Mouse (Mus musculus): ENCODE data around the gene Lhfpl3.
"Not testable (repeated sequence)": the region's sequence is repeated elsewhere in the genome, so short reads cannot be mapped to it uniquely, and the experiment has no call there.

Gene Lhfpl3

DNA sequence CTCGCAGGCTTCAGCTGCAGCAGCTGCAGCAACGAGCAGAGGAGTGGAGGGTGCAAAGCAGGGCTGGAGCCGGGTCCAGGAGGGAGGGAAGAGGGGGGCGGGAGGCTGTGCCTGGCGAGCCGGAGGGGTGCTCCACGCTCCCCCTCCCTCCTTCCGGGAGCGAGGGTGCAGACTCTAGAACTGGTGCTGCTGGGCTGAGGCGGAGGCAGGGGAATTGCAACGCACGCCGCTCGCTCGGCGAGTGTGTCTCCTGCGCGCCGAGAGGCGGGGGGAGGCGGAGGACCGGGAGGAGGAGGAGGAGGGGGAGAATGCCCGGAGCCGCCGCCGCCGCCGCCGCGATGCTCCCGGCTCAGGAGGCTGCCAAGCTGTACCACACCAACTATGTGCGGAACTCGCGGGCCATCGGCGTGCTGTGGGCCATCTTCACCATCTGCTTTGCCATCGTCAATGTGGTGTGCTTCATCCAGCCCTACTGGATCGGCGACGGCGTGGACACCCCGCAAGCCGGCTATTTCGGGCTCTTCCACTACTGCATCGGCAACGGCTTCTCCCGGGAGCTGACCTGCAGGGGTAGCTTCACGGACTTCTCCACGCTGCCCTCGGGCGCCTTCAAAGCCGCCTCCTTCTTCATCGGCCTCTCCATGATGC lies at the start of gene Lhfpl3:
Lhfpl3 (plus strand) TSS at position 175 of the 648 bp plus-strand sequence.
- peak; percentile 81 for ATAC-seq (ENCODE audit: low TSS enrichment)

DNA sequence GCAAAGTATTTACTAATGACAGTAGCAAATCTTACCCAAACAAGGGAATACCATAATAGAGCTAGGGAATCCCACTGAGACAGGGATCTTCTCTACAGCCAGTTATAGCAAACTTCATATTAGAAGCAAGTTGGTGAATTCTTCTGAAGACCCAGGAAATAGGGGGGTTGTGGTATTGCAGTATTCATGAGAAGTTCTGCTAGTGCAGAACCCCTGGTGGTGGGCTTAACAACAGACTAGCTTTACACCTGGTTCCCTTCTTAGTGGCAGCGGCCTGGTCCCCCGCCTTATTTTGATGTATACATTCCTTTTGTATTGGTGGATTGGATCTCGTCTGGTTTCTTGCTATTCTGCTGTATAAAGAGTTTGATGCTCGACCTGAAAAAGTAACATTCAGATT lies 39.6 kb upstream of the Lhfpl3 start:
- ATAC-seq (ENCODE audit: low TSS enrichment): not testable (repeated sequence)

DNA sequence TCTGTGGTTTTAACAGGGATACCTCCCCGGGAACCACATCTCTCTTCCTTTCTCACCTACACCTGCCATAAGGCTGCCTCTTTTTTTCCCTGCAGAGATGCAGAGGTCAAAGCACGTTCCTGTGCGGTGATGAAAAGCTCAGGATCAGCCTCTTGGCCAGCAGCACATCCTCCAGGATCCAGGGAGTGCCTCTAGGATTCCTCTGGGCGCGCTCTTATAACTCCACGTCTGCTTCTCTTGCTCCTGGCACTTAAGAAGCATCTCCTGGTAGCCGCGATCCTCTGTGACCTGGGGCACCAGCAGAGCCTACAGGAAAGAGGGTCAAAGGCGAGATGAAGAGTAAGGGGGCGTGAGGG lies 352 bp upstream of the Lhfpl3 start:
- peak; percentile 45; the same call in 1 of the 2 replicates for ATAC-seq (ENCODE audit: low TSS enrichment)

DNA sequence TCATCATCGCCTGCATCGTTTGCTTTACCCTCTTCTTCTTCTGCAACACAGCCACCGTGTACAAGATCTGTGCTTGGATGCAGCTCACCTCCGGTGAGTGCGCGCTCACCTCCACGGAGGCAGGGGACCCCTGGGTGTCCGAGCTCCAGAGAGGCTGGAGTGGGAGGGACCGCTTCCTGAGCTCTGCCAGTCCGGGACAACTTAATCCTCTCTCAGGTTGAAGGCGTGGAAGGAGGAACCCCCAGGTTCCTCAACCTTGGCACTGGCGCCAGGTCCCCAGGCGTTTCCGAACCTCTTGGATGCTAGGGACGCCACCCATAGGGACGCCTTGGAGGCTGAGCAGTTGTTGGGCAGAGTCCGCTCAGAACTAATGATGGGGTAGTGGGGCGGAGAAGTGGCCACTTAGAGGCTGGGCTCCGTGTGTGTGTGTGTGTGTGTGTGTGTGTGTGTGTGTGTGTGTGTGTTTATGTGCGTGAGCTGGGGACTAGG lies 718 bp downstream of the Lhfpl3 start:
- peak; percentile 42 for ATAC-seq (ENCODE audit: low TSS enrichment)

DNA sequence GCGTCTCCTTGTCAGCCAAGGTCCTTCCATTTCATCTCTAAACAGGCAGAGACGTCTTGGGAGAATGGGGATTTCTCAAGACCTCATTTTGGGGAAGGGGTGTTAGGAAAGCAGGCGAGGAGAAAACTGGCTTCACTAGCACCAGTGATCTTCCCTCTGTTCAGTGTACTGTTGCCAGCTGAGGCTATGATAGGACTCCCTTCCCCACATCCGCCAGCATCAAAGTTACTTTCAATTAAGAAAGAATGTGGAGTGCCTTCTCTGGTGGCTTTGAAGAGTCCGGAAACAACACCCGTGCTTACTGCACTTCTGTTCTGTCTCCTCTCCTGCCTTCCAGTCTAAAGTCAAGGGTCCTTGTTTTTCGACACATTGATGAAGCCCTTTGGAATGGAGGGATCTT lies 1.4 kb downstream of the Lhfpl3 start:
- no peak for ATAC-seq (ENCODE audit: low TSS enrichment)

DNA sequence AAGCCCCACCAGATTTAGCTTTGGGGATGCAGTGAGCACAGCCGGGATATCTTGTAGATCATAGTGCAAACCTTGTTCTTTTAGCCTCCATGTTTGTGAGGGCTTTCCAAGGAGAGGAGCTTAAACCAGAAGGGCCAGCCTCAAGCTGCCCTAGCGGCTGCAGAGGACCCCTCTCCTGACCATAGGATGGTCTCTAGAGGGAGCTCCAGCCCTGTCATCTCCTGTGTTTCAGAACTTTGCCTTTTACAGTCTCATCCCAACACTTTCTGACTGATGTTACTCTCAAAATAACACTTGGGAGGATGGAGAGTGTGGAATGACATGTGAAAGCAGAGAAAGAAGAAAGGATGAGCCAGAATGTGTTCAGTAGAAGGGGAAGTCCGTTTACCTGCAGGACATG lies 11.4 kb downstream of the Lhfpl3 start:
- peak; percentile 85 for ATAC-seq (ENCODE audit: low TSS enrichment)

DNA sequence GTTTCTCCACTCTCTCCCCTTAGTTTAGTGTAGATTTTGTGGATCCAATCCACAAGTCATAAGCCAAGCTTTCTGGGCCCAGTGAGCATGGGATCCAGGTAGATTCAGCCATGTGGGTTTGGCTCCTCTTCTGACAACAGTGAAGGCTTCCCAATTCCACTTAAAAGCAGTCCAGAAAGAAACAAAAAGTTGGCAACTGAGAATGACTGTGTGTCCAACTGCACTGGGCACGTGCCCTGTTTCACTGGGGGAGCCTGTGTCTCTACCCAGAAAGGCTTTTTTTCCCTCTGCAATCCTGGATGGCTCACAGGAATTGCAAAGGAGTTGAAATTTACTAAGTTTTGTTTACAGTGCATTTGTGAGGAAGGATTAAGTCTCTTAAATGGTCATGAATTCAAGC lies 24.9 kb downstream of the Lhfpl3 start:
- ATAC-seq (ENCODE audit: low TSS enrichment): no peak

DNA sequence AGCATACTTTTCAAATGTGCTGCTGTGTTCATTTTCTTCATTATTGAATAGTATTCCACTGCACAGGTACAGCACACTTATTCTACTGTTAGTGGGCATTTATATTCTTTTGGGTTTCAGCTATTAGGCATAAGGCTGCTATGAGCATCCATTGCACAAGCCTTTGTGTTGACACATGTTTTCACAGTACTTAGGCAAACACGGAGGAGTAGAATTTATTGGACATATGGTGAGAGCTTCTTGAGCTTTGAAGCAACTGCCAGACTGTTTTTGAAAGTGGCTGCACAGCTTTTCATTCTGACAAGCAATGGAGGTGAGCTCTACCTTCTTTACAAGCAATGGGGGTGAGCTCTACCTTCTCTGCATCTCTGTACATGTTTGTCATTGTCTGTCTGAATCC lies 49.5 kb downstream of the Lhfpl3 start:
- peak; percentile 81 for ATAC-seq (ENCODE audit: low TSS enrichment)

DNA sequence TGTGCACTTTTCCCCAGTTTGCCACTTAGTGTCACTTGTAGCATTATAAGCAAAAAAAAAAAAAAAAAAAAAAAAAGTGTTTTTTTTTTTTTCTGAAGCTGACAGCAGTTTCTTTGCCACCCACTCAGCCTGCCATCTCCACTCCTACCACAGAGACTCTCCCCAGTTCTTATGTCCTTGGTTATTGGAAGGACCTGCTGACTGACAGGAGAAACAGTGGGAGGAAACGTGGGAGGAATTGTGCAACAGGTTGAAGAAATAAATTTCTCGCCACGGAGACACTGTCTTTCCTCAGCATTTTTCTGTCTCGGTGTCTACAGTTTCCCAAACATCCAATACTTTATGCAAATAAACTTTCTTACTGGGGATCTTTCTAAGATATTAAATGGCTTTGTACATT lies 67.6 kb downstream of the Lhfpl3 start:
- peak; percentile 85 for ATAC-seq (ENCODE audit: low TSS enrichment)

DNA sequence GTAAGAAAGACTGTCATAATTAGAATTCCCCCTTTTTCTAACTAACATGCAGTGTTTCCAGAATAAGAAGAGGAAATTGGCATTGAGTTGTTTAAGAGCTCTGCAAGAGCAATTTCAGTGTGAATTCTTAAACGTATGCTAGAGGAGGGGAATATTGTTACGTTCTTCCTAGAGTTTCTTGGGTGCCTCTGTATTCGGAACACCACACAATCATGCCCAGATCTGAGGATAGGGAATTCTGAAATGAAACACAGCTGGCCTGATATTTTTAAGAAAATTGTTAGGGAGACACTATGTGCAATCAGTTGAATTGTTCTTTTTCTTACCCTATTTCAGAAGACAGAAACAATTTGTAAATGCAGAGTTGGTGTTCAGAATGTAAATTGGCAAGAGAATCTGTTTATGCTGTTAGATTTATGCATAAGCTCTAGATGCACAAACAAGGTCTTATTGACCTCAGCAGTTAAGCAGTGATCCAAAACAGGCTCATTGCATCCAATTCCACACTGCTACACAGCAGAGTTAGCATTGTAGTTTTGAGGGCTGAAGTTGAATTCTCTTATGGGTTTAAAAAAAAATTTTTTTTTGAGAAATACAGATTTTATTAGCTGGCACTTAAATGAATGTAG lies 84.1 kb downstream of the Lhfpl3 start:
- ATAC-seq (ENCODE audit: low TSS enrichment): peak; percentile 41

DNA sequence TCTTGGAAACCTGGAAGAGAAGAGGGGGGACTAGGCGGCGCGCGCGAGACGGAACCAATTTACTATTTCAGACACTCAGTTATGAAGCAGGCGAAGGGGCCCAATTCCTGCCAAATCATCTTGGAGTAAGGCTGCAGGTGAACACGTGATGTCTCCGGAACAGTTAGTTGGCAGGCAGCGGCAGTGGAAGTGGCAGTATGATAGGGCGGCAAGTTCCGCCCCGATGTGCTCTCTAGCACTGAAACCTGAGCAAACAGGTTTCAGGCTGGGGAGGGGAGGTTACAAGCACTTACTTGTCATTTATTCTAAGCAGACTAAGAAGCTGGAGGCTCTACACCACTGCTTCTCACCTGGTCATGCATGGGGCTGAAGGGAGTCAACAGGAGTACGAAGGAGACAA lies 105.7 kb downstream of the Lhfpl3 start:
- no peak for ATAC-seq (ENCODE audit: low TSS enrichment)

DNA sequence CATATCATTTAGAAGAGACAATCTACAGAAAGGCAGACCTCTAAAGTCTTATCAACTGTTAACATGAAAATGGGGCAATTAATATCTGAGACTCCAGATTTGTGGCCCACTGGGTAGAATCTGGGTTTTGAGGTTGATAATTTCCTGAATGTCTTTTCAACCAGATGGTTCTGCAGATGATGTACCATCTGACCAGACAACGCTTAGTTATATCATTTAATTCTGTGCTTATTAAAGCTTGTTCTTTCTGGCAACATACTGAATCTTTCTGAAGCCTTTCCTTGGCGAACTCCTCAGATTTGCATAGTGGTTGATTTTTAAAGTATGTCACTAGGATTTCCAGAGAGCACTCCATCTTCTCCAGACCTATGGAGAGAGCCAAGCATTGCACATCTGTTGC lies 107.6 kb downstream of the Lhfpl3 start:
- ATAC-seq (ENCODE audit: low TSS enrichment): peak; percentile 42; the same call in 1 of the 2 replicates

DNA sequence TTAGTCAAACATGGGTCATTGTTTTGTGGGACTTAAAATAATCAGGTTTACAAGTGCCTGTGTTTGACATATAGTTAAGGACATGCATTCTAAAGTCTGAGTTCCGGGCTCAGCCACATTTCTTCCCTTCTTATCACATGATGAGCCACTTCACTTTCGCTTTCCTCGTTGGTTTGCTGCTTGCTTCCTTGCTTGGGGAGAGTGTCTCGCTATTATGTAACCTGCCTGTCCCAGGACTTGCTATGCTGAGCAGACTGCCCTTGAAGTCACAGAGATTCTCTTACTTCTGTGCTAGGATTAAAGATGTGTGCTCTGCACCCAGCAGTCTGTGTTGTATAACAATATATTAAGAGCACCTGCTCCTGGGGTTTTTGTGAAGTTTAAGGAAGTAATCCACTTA lies 110.6 kb downstream of the Lhfpl3 start:
- ATAC-seq (ENCODE audit: low TSS enrichment): peak; percentile 87

DNA sequence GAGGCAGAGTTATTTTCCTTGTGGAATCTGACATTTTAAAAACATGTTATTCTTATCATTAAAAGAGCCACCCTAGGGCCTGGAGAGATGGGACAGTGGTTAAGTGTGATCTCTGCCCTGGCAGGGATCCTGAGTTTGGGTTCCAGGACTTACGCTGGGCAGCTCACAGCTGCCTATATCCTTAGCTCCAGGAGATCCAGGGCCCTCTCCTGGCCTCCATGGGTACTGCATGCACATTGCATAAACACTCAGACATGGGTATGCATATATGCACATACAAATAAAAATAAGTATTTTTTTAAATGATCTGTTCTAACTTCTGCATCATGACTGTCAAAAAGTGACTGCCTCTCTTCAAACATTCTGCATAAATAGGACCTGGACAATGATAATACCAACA lies 115.5 kb downstream of the Lhfpl3 start:
- no peak for ATAC-seq (ENCODE audit: low TSS enrichment)

DNA sequence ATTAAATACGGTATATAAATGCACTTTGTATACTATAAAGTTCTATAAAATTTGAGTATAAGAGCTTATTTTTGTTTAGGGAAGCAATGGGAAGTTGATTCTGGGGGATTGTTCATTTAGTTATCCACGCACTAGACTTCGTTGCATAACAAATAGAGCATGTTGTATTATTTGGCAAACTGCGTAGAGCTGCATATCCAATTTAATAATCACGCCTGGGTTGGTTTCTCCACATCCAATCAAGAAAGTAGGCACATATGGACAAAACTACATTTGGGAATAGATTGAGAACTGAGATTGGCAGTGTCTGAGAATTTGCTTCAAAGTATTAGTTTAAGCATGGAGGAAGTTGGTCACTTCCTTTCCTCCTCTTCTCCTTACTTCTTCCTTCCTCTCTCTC lies 123.2 kb downstream of the Lhfpl3 start:
- ATAC-seq (ENCODE audit: low TSS enrichment): no peak

DNA sequence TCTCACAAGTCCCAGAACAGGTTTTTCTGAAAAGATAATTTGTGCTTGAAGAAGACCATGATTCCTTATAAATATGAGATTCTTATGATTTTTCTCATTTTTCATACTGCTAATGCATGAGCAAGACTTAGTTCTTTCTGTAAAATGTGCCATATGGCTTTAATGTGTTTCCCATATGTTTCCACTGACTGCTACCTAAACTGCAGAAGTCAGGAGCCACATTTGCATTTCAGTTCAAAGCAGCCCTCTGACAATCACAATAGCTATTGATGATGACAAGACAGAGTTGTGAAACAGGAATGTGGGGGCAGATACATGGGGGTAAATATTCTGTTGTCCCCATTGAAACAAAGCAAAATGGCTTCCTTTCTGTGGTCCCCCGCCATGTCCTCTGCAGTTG lies 126.6 kb downstream of the Lhfpl3 start:
- peak; percentile 58; the same call in 1 of the 2 replicates for ATAC-seq (ENCODE audit: low TSS enrichment)

DNA sequence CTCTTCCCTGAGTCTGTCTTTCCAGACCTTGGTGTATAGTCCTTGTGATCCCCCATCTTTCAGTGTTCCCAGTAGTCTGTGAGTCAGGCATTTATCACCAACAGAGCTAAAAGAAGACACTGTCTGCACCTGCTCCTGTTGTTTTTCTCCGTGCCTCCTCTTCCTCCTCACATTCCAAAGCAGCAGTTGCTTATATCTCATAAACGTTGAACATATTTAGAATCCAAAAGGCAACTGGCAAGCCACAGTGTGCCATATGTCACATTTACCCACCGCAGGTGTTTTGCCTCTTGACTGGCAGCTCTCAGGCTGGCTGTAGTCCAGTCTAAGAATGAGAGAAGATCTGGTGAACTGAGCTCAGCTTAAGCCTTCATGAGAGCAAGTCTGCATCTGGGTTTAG lies 142.5 kb downstream of the Lhfpl3 start:
- ATAC-seq (ENCODE audit: low TSS enrichment): peak; percentile 94

DNA sequence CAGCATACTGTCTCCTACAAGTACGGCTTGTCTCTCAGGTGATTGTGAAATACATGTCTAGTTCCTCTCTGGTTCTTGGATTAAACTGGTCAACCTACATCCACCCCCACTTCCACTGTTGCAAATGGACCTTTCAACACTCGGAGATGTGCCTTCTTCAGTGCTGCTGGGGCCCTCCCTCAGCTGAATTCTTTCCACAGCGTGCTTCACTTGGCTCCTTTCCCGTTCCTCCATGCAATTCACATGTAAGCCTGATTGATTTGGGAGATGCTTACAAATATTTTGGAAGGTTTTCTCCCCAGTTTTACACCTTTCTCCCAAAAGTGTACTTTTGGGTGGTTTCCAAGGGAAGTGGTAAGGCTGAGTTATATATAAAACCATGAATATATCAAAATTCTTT lies 143.6 kb downstream of the Lhfpl3 start:
- ATAC-seq (ENCODE audit: low TSS enrichment): no peak

DNA sequence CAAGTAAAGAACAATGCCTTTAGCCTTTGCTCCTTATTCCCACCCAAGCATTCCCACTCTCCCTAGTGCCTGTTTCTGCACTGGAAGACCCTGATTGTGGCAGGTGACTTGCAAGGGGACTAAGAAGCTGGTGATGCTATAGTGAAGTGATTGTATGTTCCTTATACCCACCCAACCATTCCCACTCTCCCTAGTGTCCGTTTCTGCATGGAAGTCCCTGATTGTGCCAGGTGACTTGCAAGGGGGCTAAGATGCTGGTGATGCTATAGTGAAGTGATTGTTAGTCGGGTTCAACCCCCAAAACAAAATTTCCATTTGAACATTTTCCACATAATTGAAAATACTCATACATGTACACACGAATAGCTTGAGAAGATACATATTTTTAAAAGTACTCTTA lies 151.4 kb downstream of the Lhfpl3 start:
- ATAC-seq (ENCODE audit: low TSS enrichment): no peak

DNA sequence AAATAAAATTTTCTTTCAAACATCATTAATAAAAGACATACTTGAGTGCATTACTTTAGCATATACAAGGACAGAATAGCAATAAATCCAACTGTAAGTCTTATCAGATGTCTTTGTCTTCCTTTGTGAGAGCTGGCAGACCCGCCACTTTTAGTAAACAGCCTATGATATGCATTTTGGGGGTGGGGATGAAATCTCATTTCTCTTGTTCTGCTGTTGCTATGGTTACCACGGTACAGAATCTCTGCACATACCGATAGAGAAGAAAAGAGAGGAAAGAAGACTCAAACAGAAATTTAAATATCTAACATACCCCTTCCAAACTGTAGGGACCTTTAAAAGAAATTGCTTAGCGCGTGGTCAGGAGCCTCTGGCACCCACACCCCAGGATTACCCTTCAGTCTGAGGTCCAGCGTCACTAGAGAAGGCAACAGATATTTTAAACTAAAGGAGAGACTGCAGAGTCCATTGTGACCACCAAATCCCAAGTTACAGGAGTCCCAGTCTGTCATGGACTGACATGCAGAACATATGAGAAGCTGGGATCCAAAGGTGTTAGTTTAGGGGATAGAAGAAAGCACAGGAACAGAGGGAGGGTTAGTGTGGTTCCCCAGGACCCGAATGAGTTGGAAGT lies 151.9 kb downstream of the Lhfpl3 start:
- ATAC-seq (ENCODE audit: low TSS enrichment): peak; percentile 47; the same call in 1 of the 2 replicates

DNA sequence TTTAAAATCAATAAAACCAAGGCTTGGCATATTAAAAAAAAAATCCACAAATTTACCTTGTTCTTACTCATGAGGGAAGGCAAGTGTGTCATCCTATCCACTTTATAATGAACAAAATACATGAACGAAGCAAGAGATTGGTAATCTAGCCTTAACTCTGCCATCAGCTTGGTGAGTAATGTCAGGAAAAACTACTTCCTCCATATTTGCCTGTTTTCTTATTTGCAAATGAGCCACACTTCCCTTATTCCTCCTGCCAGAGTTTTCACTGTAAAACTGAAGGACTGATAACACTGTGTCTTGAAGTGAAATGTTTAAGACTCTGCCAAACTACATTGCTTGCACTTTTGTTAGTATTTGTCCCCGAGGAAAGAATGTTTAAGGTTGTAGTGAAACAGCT lies 152.7 kb downstream of the Lhfpl3 start:
- no peak for ATAC-seq (ENCODE audit: low TSS enrichment)

DNA sequence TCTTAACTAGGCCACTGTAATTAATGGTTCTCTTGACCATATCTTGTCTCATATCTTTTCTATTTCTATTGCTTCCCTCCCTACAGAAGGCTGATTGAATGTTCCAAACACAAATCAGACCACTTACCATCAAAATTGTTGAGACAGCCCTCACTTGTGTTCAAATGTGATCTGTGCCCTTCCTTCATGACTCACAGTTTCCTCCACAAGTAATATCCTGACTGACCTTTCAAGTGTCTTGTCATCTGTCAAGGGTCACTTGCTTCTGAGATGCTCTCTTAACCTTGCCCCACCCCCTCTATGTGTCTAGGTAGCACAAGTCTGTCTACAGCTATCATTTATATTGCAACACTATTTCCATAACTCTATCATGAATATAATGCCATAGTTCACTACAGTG lies 154.1 kb downstream of the Lhfpl3 start:
- ATAC-seq (ENCODE audit: low TSS enrichment): no peak

DNA sequence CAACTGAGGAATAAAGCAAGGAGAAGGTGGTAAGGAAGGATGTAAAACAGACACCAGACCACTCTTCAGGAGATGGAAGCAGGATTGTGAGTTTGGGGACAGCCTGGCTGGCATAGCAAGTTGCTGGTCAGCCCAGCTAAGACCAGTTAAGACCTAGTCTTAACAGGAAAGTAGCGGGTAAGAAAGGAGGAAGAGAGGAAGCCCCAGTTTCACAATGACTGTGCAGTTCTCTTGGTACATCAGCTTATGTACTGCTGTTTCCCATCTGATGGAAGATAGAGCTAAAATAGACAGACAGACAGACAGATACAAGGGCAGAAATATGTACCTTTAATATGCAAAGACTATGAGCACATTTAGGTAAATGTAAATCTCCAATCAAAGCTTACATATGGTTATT lies 171.3 kb downstream of the Lhfpl3 start:
- no peak for ATAC-seq (ENCODE audit: low TSS enrichment)

Data from frontal cortex, adult (tissue).